Mouse (Mus musculus) CH12.LX (cell line): ENCODE data around the gene Dnmbp.

Experiments used
- BHLHE40 ChIP-seq: IDR thresholded peaks from 2 replicates; pipeline ENCODE4 v1.6.1; 2011; ENCODE audit warnings: mild to moderate bottlenecking, low read depth, low read length, improper control_type of control experiment
- CHD1 ChIP-seq: IDR thresholded peaks from 2 replicates; pipeline ENCODE4 v1.6.1; 2012; ENCODE audit warnings: low read depth, low read length, improper control_type of control experiment, inconsistent platforms
- CTCF ChIP-seq, 2 experiments: IDR thresholded peaks in 1 of 2; conservative IDR thresholded peaks in 1 of 2; 2 replicates each; pipeline ENCODE4 v1.5.1; 2011 to 2012; ENCODE audit warnings: low read depth in 2 of 2, low read length in 2 of 2, improper control_type of control experiment in 1 of 2, inconsistent platforms in 1 of 2, mild to moderate bottlenecking in 1 of 2, moderate library complexity in 1 of 2
- JUND ChIP-seq: conservative IDR thresholded peaks from 2 replicates; pipeline ENCODE4 v1.6.1; 2011; ENCODE audit warnings: low read depth, low read length, improper control_type of control experiment
- MAFK ChIP-seq: IDR thresholded peaks from 2 replicates; pipeline ENCODE4 v1.6.1; 2011; ENCODE audit warnings: low read length, improper control_type of control experiment; ENCODE audit not compliant: insufficient replicate concordance
- MAX ChIP-seq: IDR thresholded peaks from 2 replicates; pipeline ENCODE4 v1.6.1; 2011; ENCODE audit warnings: low read length, improper control_type of control experiment
- MEF2A ChIP-seq: IDR thresholded peaks from 2 replicates; pipeline ENCODE4 v1.6.1; 2014; ENCODE audit warnings: low read depth, mild to moderate bottlenecking, inconsistent platforms, low read length, improper control_type of control experiment, borderline replicate concordance
- POLR2A ChIP-seq: IDR thresholded peaks from 2 replicates; pipeline ENCODE4 v1.6.1; 2011; ENCODE audit warnings: low read depth, mild to moderate bottlenecking, improper control_type of control experiment, low read length
- RCOR1 ChIP-seq: conservative IDR thresholded peaks from 2 replicates; pipeline ENCODE4 v1.6.1; 2012; ENCODE audit warnings: low read depth, mild to moderate bottlenecking, inconsistent platforms, low read length, improper control_type of control experiment
- UBTF ChIP-seq: IDR thresholded peaks from 2 replicates; pipeline ENCODE4 v1.6.1; 2012; ENCODE audit warnings: low read depth, mild to moderate bottlenecking, inconsistent platforms, low read length, improper control_type of control experiment, moderate library complexity
- USF1 ChIP-seq: IDR thresholded peaks from 2 replicates; pipeline ENCODE4 v1.6.1; 2014; ENCODE audit warnings: low read depth, mild to moderate bottlenecking, inconsistent platforms, low read length, improper control_type of control experiment

GRCm38 (mm10) chr19:43949111-43949810 is 9.3 kb upstream of the Dnmbp start:
- no peak for TF ChIP-seq RCOR1
- no peak for TF ChIP-seq CHD1
- no peak for TF ChIP-seq BHLHE40
- no peak for TF ChIP-seq POLR2A
- no peak for TF ChIP-seq MAX
- TF ChIP-seq MEF2A: no peak
- no peak for TF ChIP-seq CTCF (conservative IDR thresholded peaks at IDR 0.05 in 1 of 2, IDR thresholded peaks at IDR 0.05 in 1 of 2; ENCODE audit: low read depth in 2 of 2, low read length in 2 of 2)
- no peak for TF ChIP-seq USF1
- TF ChIP-seq JUND: no peak
- no peak for TF ChIP-seq UBTF
- TF ChIP-seq MAFK: no peak
